Mouse (Mus musculus): ENCODE data around the gene Cab39. TPM values are rescaled to one million over a fixed set of nuclear protein-coding genes. Genes with fewer than 3 reads are reported as not detected.

Cab39 gene
- 79.9 TPM for polyA plus RNA-seq (2014; fragmentation: Illumina TruSeq; extraction: RNeasy Lipid Tissue Mini Kit (QIAGEN cat#74804); ENCODE audit: low read depth, low replicate concordance)

DNA sequence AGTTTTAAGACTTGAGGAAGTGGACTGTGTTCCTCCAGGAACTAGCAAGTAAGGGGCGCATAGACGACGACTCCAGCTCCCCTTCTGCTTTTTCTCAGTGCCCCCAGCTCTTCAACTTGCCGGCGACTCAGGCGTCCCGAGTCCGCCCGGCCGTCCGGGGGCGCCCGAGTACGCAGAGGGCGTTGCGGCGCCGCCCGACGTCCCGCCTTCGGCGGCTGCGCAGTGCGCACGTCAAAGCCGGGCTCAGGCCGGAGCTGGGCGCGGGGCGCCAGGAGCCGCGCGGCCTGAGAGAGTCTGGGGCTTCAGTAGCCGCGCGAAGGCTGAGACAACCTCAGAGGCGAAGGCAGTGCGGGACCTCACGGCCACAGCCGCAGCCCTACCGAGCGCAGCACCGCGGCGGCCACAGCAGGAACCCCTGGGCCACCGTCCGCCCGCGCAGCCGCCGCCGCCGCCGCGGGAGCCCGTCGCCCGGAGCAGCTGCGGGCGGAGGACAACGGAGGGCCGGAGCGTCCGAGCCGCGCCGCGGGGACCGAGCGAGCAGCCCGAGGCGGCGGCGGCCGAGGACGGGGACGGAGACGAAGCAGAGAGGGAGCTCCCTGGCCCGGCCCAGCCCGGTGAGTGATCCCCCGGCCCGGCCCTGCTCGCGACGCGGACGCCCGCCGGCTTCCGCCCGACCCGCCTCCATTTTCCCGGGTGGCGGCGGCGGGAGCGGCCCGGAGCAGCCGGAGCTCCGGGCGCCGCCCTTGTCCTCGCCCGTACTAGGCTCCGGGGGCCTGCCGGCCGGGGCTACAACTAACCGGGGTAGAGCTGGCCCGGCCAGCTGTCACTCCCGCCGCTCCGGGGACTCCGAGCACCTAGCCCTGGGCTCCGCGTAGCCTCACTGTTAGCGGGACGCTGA lies at the start of gene Cab39:
Gene Cab39, plus strand, starts transcription at position 234 of the 898 bp plus-strand sequence.

DNA sequence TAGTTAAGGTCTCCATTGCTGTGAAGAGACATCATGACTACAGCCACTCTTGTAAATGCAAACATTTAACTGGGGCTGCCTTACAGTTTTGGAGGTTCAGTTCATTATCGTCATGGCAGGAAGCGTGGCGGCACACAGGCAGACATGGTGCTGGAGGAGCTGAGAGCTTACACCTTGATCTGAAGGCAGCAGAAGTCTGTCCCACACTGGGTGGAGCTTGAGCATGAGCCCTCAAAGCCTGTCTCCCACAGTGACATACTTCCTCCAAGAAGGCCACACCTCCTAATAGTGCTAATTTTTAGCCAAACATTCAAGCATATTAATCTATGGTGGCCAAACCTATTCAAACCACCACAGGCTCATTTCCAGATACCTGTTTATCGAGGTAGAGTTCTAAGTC lies 14.8 kb upstream of the Cab39 start, which contains the start of gene A630001G21Rik:
Gene A630001G21Rik, minus strand, starts transcription at position 208 of the 400 bp plus-strand sequence.

DNA sequence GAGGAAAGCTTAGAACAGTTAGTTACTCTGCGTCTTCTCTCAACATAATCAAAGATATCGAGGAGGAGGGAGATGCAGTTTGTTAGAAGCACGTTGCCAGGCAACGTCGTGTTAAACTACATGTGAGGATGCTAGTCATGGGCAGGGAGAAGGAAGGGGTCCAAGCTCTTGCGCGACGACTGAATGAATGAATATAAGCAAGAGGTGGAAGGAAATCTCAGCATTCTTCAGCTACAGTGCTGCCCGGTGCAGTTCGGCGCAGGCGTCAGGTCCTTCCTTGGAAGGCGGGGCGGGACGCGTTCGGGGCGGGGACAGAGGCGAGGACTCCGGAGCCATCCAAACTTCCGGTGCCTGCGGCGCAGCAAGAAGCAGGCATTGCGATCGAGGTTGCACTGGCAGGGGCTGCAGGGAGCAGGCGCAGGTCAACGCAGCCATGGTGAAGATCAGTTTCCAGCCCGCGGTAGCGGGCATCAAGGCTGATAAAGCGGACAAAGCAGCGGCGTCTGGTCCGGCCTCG lies 101.0 kb downstream of the Cab39 start, which contains the start of gene Itm2c:
Gene Itm2c, plus strand, starts transcription at position 51 of the 517 bp plus-strand sequence.

Other genes with a start within 250 kb of the Cab39 start
- gene G530012D18Rik, start 217.8 kb upstream of the Cab39 start, polyA plus RNA-seq (2014; fragmentation: Illumina TruSeq; extraction: RNeasy Lipid Tissue Mini Kit (QIAGEN cat#74804); ENCODE audit: low read depth, low replicate concordance): not detected
- gene Sp110, start 194.6 kb upstream of the Cab39 start, polyA plus RNA-seq (2014; fragmentation: Illumina TruSeq; extraction: RNeasy Lipid Tissue Mini Kit (QIAGEN cat#74804); ENCODE audit: low read depth, low replicate concordance): 0.29 TPM
- gene Sp140, start 193.1 kb upstream of the Cab39 start, polyA plus RNA-seq (2014; fragmentation: Illumina TruSeq; extraction: RNeasy Lipid Tissue Mini Kit (QIAGEN cat#74804); ENCODE audit: low read depth, low replicate concordance): 0.88 TPM
- 2.8 TPM for gene Sp100, start 143.5 kb upstream of the Cab39 start, polyA plus RNA-seq (2014; fragmentation: Illumina TruSeq; extraction: RNeasy Lipid Tissue Mini Kit (QIAGEN cat#74804); ENCODE audit: low read depth, low replicate concordance)
- 0.50 TPM for gene A630001G21Rik, start 14.8 kb upstream of the Cab39 start, polyA plus RNA-seq (2014; fragmentation: Illumina TruSeq; extraction: RNeasy Lipid Tissue Mini Kit (QIAGEN cat#74804); ENCODE audit: low read depth, low replicate concordance)
- 3.9 TPM for gene Itm2c, start 100.8 kb downstream of the Cab39 start, polyA plus RNA-seq (2014; fragmentation: Illumina TruSeq; extraction: RNeasy Lipid Tissue Mini Kit (QIAGEN cat#74804); ENCODE audit: low read depth, low replicate concordance)
- gene 4933407L21Rik, start 135.0 kb downstream of the Cab39 start, polyA plus RNA-seq (2014; fragmentation: Illumina TruSeq; extraction: RNeasy Lipid Tissue Mini Kit (QIAGEN cat#74804); ENCODE audit: low read depth, low replicate concordance): 1.1 TPM
- gene Gpr55, start 167.6 kb downstream of the Cab39 start, polyA plus RNA-seq (2014; fragmentation: Illumina TruSeq; extraction: RNeasy Lipid Tissue Mini Kit (QIAGEN cat#74804); ENCODE audit: low read depth, low replicate concordance): 7.4 TPM
- 151 TPM for gene Spata3, start 223.4 kb downstream of the Cab39 start, polyA plus RNA-seq (2014; fragmentation: Illumina TruSeq; extraction: RNeasy Lipid Tissue Mini Kit (QIAGEN cat#74804); ENCODE audit: low read depth, low replicate concordance)